Mouse (Mus musculus): Measurements from ENCODE around the gene Sec11a.

GRCm38 (mm10) chr7:80855316-80855715 lies 92.3 kb downstream of the Sec11a start:
- TF ChIP-seq CTCF (IDR thresholded peaks at IDR 0.05; ENCODE audit: low read depth) (no peak), EP300 (IDR thresholded peaks at IDR 0.05; ENCODE audit: low read depth) (no peak)
